Mouse (Mus musculus): ENCODE results near the gene Myg1.

DNA sequence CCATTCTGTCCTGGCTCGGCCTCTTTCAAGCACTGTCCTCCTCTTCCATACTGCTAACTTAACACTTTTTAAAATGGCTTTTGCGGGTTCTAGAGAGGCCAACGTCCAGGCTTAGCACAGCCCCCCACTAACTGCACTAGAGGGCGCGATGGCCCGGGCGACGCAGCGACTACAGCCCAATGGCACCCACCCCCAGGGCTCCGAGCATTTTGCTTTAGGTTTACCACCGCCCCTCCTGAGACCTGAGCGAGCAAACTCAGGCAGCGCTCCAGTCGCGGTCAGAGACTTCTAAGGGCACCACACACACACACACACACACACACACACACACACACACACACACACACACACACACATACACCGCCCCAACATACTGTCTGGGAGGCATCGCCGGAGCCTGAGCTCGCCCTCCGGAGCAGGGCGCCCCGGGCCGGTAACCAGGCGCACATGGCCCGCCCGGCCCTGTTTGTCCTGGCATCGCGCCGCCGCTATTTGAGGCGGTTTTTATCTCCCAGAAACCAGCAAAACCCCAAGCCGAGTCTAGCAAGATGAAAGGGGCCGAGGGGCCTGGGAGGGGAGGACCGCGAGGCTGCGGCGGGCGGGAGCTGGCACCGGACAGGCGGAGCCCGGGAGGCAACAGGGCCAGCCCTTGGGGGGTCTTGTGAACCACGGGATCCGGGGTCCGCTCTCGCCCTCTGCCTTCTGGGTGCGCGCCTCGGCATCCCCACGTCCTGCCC lies 23.8 kb downstream of the Myg1 start:
- TF ChIP-seq CTCF (IDR thresholded peaks at IDR 0.05) (peak; percentile 61), EP300 (IDR thresholded peaks at IDR 0.05; ENCODE audit: insufficient read depth, low read depth, low read length) (no peak), POLR2A (IDR thresholded peaks at IDR 0.05; ENCODE audit: insufficient read depth, low read depth, low read length) (no peak)

Data from heart, adult 2 months (tissue).